Mouse (Mus musculus) CH12.LX (cell line): ENCODE data around the gene Mob1a.

ENCODE experiments used
- BHLHE40 ChIP-seq: IDR thresholded peaks from 2 replicates; pipeline ENCODE4 v1.6.1; 2011; ENCODE audit warnings: mild to moderate bottlenecking, low read depth, low read length, improper control_type of control experiment
- CTCF ChIP-seq, 2 experiments: IDR thresholded peaks in 1 of 2; conservative IDR thresholded peaks in 1 of 2; 2 replicates each; pipeline ENCODE4 v1.5.1; 2011 to 2012; ENCODE audit warnings: low read depth in 2 of 2, low read length in 2 of 2, improper control_type of control experiment in 1 of 2, inconsistent platforms in 1 of 2, mild to moderate bottlenecking in 1 of 2, moderate library complexity in 1 of 2
- EP300 ChIP-seq: IDR thresholded peaks from 2 replicates; pipeline ENCODE4 v1.6.1; 2011; ENCODE audit warnings: low read length, improper control_type of control experiment
- JUN ChIP-seq: IDR thresholded peaks from 2 replicates; pipeline ENCODE4 v1.6.1; 2011; ENCODE audit warnings: low read depth, mild to moderate bottlenecking, low read length, improper control_type of control experiment, moderate library complexity; ENCODE audit not compliant: insufficient read depth
- MAFK ChIP-seq: IDR thresholded peaks from 2 replicates; pipeline ENCODE4 v1.6.1; 2011; ENCODE audit warnings: low read length, improper control_type of control experiment; ENCODE audit not compliant: insufficient replicate concordance
- MAX ChIP-seq: IDR thresholded peaks from 2 replicates; pipeline ENCODE4 v1.6.1; 2011; ENCODE audit warnings: low read length, improper control_type of control experiment
- POLR2A ChIP-seq: IDR thresholded peaks from 2 replicates; pipeline ENCODE4 v1.6.1; 2011; ENCODE audit warnings: low read depth, mild to moderate bottlenecking, improper control_type of control experiment, low read length
- RAD21 ChIP-seq: IDR thresholded peaks from 2 replicates; pipeline ENCODE4 v1.6.1; 2011; ENCODE audit warnings: low read depth, mild to moderate bottlenecking, low read length, improper control_type of control experiment, moderate library complexity
- RCOR1 ChIP-seq: conservative IDR thresholded peaks from 2 replicates; pipeline ENCODE4 v1.6.1; 2012; ENCODE audit warnings: low read depth, mild to moderate bottlenecking, inconsistent platforms, low read length, improper control_type of control experiment
- SIN3A ChIP-seq: IDR thresholded peaks from 2 replicates; pipeline ENCODE4 v1.6.1; 2012; ENCODE audit warnings: low read length, improper control_type of control experiment, inconsistent platforms
- TCF12 ChIP-seq: IDR thresholded peaks from 2 replicates; pipeline ENCODE4 v1.6.1; 2014; ENCODE audit warnings: low read depth, mild to moderate bottlenecking, inconsistent platforms, low read length, improper control_type of control experiment
- USF2 ChIP-seq: conservative IDR thresholded peaks from 2 replicates; pipeline ENCODE4 v1.6.1; 2011; ENCODE audit warnings: low read depth, low read length, improper control_type of control experiment
- ZMIZ1 ChIP-seq: IDR thresholded peaks from 2 replicates; pipeline ENCODE4 v1.6.1; 2012; ENCODE audit warnings: low read depth, mild to moderate bottlenecking, inconsistent platforms, low read length, improper control_type of control experiment
- ZNF384 ChIP-seq: IDR thresholded peaks from 2 replicates; pipeline ENCODE4 v1.6.1; 2012; ENCODE audit warnings: low read depth, low read length, improper control_type of control experiment, inconsistent platforms

- TF ChIP-seq BHLHE40 (no peak), MAFK (no peak), CTCF (conservative IDR thresholded peaks at IDR 0.05 in 1 of 2, IDR thresholded peaks at IDR 0.05 in 1 of 2; ENCODE audit: low read depth in 2 of 2, low read length in 2 of 2) (no peak), POLR2A (no peak), EP300 (no peak), RAD21 (no peak), ZMIZ1 (no peak), ZNF384 (no peak), RCOR1 (no peak), MAX (no peak), SIN3A (no peak), TCF12 (no peak), JUN (no peak), USF2 (no peak)
Observed at GRCm38 (mm10) chr6:83392166-83392780, 66.5 kb downstream of the Mob1a start.
